Mouse (Mus musculus) monocyte, adult 5-6 weeks (primary cell): ENCODE data around the gene Atxn1. TPM values are rescaled to one million over a fixed set of nuclear protein-coding genes. Genes with fewer than 3 reads are reported as not detected.

Experiments used
- ATAC-seq: fragments of 153-309, 156-312 bp; replicated peaks from 2 replicates; pipeline ENCODE4 v1.8.0; 2017; ENCODE audit warnings: mild to moderate bottlenecking; ENCODE audit not compliant: low TSS enrichment, insufficient number of reproducible peaks, severe bottlenecking, poor library complexity, low FRiP score
- total RNA-seq: library from RNA; stranded (forward); fragments of 200-1000, 200-491, 200-594 nt; gene quantifications from 3 replicates; pipeline ENCODE4 v1.2.3, GENCODE M21; 2017

Gene Atxn1
- total RNA-seq, 1 experiment from 2014 or later, result 18.5 TPM

DNA sequence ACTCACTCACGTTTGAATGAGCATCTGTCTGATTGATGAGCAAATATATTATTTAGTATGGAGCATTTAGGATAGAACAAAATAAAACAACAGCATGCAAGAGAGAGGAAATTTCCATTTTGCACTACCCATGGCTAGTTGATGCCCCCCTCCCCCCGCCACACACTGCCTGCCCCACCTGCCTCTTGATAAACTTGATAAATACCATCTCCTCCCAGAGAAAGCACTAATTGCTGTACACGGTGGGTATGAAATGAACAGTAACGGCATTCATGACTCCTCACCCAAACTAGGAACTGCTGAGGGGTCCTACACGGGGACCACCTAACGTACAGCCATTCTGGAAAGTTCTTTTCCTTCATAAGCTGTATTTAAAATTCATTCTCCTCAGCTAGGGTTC lies 111.1 kb downstream of the Atxn1 start:
- no peak for ATAC-seq

- ATAC-seq, result no peak
Measured at GRCm38 (mm10) chr13:45852288-45852687, 112.5 kb downstream of the Atxn1 start.

DNA sequence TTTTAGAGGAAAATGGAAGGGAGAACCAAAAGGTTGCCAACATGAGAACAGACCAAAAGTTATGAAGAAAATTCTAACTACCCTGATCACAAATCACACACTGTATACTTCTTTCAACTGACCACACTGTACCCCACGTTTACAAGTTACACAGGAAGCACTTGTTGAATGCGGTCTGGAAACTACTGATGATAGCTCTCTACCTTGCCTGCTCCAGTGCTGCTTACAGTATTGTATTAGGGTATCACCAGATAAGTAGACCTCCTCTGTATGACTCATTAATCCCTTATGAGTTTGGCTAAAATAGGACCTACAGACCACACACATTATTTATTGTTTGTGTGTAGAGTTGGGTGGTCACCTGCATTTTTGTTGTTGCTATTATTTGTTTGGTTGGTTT lies 113.1 kb downstream of the Atxn1 start:
- no peak for ATAC-seq

DNA sequence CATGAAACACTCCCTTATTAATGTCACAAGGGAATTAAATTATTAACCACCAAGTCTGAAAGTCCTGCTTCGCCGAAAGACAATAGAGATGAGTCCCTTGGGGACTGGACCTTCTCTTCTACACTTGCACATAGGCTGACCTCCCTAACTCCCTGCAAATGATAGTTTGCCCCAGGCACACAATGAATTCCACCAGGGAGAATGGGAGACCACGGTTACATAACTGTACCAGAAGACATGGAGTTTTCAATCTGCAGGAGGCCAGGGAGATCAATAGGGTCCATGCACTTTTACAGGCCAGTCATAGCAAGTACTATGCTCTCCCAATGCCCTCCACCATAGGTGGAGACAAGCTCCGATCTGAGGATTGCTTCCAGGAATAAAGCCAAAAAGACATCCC lies 113.7 kb downstream of the Atxn1 start:
- ATAC-seq, result no peak

DNA sequence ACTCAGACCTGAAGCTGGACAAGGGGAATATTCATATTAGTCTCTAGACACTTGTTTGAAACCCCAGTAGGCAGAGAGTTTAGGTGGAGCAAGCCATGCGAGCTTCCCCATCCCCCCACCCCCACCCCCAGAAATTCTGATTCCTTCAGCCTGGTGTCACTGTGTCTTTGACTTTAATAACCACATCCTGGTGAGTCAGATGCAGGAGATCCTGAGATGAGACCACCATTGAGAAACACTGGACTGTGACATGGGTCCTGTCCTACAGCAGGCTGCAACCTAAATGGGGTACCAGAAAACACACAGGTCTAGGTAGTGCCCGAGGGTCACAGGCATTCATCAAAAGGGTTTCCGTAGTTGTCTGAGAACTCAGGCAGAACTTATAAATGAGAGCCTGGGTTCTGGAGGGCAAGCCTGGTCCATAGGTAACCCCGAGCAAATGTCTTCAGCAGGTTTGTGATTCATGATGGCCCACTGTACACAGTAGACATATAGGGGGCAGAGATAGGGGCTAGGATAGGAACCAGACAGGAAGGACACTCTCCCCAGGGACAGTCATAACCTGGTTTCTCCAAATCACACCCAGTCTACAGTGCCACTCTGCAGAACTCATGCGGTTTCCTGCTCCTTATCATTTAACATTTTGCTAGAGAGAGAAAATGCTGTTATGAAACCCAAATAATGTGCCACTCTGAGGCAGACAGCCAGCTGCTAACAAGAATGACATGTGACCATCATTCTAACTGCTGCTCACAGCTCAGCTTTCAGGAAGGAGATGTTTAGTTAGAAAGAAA lies 114.4 kb downstream of the Atxn1 start:
- ATAC-seq, result no peak

GRCm38 (mm10) chr13:45849145-45850023 lies 115.4 kb downstream of the Atxn1 start:
- no peak for ATAC-seq

DNA sequence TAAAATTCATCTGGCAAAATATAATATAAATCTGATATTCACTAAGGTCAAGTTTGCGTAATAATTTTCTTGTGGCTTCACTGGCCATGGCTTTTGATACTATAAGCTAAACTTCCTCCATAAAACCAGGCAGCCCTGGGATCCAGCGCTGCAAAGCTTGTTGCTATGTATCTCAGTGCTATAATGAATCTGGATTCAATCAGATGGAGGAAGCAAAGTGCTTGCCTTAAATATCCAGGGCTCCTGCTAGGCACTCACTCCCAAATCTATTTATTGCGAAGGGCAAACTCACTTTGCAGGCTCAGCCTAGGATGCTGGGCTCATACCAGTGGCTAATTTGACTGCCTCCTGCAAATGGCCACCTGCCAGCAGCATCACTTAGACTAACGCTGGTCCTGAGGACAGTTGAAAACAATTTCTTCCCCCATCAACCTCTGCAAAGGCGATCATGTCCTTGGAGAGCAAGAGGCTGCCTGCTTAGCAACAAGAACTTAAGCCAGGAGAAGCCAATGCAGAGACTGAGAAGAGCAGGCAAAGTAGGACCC lies 122.2 kb downstream of the Atxn1 start:
- ATAC-seq, result no peak

GRCm38 (mm10) chr13:45839901-45840300 lies 124.9 kb downstream of the Atxn1 start:
- no peak for ATAC-seq

GRCm38 (mm10) chr13:45837609-45838220 lies 127.1 kb downstream of the Atxn1 start:
- no peak for ATAC-seq

GRCm38 (mm10) chr13:45836377-45837054 lies 128.3 kb downstream of the Atxn1 start:
- no peak for ATAC-seq

GRCm38 (mm10) chr13:45834300-45834699 lies 130.5 kb downstream of the Atxn1 start:
- ATAC-seq, result no peak

DNA sequence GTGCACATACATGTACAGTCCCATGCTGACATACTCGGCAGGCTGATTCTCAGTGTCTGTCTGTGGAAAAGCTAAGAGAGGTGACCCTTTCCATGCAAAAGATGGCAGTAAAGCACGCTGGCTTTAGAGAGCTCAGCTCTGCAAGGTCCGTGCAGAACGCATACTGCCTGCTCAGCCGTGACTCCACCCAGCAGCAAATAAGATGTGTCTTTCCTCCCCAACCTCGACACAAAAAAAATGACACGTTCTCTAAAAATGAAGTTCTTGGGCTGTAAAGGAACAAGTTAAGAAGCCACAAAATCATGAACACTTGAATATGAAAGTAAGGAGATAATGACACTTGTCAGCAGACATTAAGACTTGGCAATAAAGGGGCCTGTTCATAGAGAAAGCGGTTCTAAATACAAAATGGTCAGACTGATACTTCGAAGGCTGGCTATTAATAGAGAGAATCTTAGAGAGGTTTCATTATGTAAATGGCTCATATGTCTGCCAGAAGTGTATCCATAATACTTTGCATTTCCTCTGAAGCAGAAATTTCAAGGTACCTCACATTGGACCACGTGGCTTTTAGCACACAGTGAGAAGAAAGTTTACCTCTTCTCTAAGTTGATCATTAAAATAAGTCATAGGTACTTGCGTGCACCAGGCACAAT lies 132.0 kb downstream of the Atxn1 start:
- no peak for ATAC-seq

GRCm38 (mm10) chr13:45829341-45829936 lies 135.4 kb downstream of the Atxn1 start:
- ATAC-seq, result no peak

DNA sequence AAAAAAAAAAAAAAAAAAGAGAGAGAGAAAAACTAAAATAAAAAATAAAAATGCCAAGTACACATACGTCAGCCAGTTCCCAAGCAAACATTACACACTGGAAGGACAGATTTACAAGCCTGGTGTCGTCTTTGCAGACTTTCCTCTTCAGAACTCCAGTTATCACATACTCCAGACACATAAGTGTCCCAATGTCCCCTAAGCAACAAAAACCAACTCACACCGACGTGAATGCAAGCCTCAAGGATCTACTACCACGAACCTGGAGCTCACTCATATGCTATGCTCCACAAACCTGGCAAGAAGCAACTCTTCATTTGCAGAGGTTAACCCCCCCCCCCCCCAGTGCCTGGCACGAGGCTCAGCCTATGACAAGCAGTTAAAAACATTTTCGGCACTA lies 136.8 kb downstream of the Atxn1 start:
- ATAC-seq, result no peak

DNA sequence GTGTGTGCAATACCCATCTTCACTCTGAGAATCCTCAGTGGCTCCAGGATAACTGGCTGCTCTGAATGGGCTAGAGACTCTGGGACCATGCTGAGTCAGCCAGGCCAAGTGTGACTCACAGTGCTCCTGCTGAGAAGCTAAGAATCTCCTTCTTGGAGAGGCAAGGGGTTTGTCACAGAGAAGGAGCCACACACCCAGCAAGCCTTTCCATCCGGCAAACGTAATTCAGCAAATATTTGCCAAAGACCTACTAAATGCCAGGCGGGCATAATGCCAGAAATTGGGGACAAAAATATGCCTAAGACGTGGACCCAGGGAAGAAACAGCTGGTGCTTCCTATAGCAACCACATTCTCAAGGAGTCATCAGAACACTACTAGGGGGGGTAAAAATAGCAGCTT lies 137.2 kb downstream of the Atxn1 start:
- ATAC-seq, result no peak

DNA sequence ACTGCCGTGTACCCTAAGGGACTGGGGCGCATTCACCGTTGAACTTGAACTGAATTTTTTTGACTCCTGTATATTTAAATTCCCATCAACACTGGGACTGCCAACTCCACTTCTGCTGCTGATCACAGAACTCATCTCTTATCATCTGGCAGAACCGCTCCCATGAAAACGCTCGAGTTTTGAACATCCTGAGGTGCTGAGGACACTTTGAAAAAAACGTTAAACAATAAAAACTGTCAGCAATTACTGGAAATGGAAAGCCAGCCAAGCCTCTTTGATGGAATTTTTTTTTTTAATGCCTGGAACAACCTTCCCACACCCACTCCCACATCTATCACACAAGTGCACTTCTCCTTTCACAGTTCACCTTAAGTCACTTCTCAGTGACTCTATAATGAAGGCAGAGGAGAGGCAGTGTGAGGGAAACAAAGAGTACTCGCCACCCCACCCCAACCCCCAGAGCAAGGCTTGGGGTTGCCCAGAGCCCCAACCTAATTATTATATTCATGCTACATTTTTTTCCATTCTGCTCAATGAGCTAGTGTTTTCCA lies 137.7 kb downstream of the Atxn1 start:
- no peak for ATAC-seq

DNA sequence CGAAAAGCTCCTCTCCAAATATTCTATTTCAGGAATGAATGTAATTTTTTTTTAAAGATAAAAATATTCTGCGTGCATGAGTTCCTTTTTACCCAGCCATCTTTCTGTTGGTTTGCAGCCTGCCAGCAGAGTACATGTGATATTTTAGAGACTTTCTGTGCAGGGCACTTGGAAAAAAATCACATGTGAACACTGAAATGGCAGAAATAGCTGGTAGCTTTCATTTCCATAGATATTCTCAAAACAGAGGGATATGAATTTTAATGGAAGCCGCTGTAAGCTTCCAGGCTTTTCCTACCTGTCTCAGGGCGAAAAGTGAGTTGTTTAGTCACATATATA lies 142.3 kb downstream of the Atxn1 start:
- no peak for ATAC-seq
